Mouse (Mus musculus) stomach, embryonic 14.5 days (tissue): ENCODE results near the gene Hist1h2bl. TPM values are rescaled to one million over a fixed set of nuclear protein-coding genes. Genes with fewer than 3 reads are reported as not detected.
"Not testable (repeated sequence)": the region's sequence is repeated elsewhere in the genome, so short reads cannot be mapped to it uniquely, and the experiment has no call there.

Experiments
- ATAC-seq: fragments of 200-750 bp; cut with Nextera tagmentation; 2 replicates; pipeline ENCODE4 v1.8.0; 2017; ENCODE audit warnings: low read depth, moderate TSS enrichment; ENCODE audit not compliant: insufficient number of reproducible peaks, insufficient read depth, low FRiP score
- H3K27ac ChIP-seq: fragments of 300-500 bp; sonication (generic); 2 replicates; pipeline ENCODE4 v1.5.1; 2014; ENCODE audit warnings: mild to moderate bottlenecking, low read length, moderate library complexity, mixed read lengths
- H3K27me3 ChIP-seq: fragments of 300-500 bp; sonication (generic); 2 replicates; pipeline ENCODE4 v1.6.1; 2014; ENCODE audit warnings: low read length, control low read depth, mixed read lengths; ENCODE audit not compliant: control insufficient read depth, insufficient read depth
- H3K36me3 ChIP-seq: fragments of 300-500 bp; sonication (generic); 2 replicates; pipeline ENCODE4 v1.6.1; 2014; ENCODE audit warnings: mild to moderate bottlenecking, control low read depth, low read length, moderate library complexity, mixed read lengths; ENCODE audit not compliant: control insufficient read depth, insufficient read depth
- H3K4me1 ChIP-seq: fragments of 300-500 bp; sonication (generic); 2 replicates; pipeline ENCODE4 v1.6.1; 2014; ENCODE audit warnings: low read length, control low read depth, mixed read lengths; ENCODE audit not compliant: control insufficient read depth, insufficient read depth
- H3K4me2 ChIP-seq: fragments of 300-500 bp; sonication (generic); replicated peaks from 2 replicates; pipeline ENCODE4 v1.6.1; 2014; ENCODE audit warnings: low read depth, low read length, control low read depth
- H3K4me3 ChIP-seq: fragments of 300-500 bp; sonication (generic); 2 replicates; pipeline ENCODE4 v1.5.1; 2014; ENCODE audit warnings: low read depth, low read length, control low read depth
- H3K9ac ChIP-seq: fragments of 300-500 bp; sonication (generic); replicated peaks from 2 replicates; pipeline ENCODE4 v1.6.1; 2014; ENCODE audit warnings: low read depth, mild to moderate bottlenecking, control low read depth, low read length, moderate library complexity, mixed read lengths
- H3K9me3 ChIP-seq: fragments of 300-500 bp; sonication (generic); 2 replicates; pipeline ENCODE4 v1.6.1; 2016; ENCODE audit warnings: low read depth, low read length, control low read depth; ENCODE audit not compliant: control insufficient read depth
- WGBS: fragments of 180-500 bp; shearing (Covaris S2); extraction: QIAGEN DNeasy Blood & Tissue Kit; methylation state at CpG from one replicate; pipeline ENCODE4 v1.1.7; 2014; 5-methylcytosine and 5-hydroxymethylcytosine counted together
- polyA plus RNA-seq: library from polyadenylated mRNA; unstranded; fragments of >200 nt; fragmentation: Nextera tagmentation; extraction: Ambion mirVana; gene quantifications from 2 replicates; pipeline ENCODE4 v1.2.1, GENCODE M21; 2014

The Hist1h2bl gene
- polyA plus RNA-seq, 1 experiment from 2014 or later = 4.3 TPM

DNA sequence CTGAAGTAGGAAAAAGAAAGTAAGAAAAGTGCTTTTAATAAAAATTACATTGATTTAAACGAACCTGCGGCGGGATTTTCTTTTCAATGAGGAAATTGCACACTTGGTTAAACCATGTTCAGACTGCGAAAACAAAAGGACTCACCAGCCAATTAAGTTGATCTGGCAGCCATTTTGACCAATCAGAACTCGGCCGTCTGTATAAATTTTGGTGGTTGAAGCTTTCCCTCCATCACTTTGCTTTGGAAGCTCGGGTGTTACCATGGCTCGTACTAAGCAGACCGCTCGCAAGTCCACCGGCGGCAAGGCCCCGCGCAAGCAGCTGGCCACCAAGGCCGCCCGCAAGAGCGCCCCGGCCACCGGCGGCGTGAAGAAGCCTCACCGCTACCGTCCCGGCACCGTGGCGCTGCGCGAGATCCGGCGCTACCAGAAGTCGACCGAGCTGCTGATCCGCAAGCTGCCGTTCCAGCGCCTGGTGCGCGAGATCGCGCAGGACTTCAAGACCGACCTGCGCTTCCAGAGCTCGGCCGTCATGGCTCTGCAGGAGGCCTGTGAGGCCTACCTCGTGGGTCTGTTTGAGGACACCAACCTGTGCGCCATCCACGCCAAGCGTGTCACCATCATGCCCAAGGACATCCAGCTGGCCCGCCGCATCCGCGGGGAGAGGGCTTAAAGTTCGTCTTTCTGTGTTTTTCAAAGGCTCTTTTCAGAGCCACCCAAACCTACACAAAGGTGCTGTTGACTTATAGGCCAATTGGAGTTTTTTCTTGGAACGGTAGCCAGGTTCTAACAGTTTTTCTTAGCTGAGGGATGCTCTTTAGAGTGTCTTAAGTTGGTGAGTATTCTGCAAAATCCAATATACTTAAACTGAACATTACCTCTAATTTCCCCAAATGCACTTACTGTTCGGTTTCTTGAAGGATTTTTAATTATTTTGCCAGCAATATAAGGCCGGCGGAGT, 1.7 kb upstream of the Hist1h2bl start, which contains the start of gene Hist1h3h:
Gene Hist1h3h (plus strand): TSS at position 263 of the 961 bp plus-strand sequence.
- WGBS = under 1% methylated on average over 25 of the region's 56 CpGs
- Histone ChIP-seq H3K27ac (peak within 1 kb of the TSS; percentile 95), H3K9ac (peak within 1 kb of the TSS; percentile 73), H3K4me1 (peaks cover 20% of the 10 kb centered on the region; the same call in 1 of the 2 replicates), H3K4me2 (peak within 1 kb of the TSS; percentile 84), H3K4me3 (peak within 1 kb of the TSS; percentile 41)
- not testable (repeated sequence) for H3K27me3 ChIP-seq, H3K36me3 ChIP-seq, H3K9me3 ChIP-seq
- peak; percentile 54 for ATAC-seq

DNA sequence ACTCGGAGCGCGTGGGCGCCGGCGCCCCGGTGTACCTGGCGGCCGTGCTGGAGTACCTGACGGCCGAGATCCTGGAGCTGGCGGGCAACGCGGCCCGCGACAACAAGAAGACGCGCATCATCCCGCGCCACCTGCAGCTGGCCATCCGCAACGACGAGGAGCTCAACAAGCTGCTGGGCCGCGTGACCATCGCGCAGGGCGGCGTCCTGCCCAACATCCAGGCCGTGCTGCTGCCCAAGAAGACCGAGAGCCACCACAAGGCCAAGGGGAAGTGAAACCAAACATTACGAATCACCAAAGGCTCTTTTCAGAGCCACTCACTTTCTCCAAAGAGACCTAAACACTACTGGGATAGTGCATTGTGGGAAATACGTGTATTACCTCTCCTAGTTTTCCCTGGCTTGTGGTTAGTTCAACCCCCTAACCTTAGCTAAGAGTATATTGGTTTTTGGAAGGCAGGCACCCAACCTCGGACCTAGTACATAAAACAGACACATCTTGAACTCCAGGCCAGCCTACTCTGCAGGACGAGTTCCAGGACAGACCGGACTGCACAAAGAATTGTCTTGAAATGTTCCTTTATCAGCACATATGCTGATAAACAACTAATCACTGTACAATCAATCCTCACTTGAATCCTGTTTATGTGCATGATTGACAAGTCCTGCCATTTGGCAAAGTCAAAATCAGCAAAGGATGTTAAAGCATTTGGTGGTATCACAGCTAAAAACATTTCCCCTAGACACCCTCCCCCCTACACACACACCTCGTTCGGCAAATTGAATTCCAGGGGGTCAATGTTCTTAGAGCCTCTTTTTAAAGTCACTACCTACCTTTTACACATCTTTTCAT, 823 bp upstream of the Hist1h2bl start:
- peak overlapping the region; percentile 60 for H3K9ac ChIP-seq
- peak overlapping the region; percentile 95 for H3K27ac ChIP-seq
- H3K4me3 ChIP-seq = peak overlapping the region; percentile 41
- not testable (repeated sequence) for ATAC-seq, H3K27me3 ChIP-seq, H3K9me3 ChIP-seq, H3K36me3 ChIP-seq
- under 1% methylated on average over 8 of the region's 38 CpGs for WGBS
- peak overlapping the region; percentile 84 for H3K4me2 ChIP-seq
- peaks cover 20% of the 10 kb centered on the region; the same call in 1 of the 2 replicates for H3K4me1 ChIP-seq

DNA sequence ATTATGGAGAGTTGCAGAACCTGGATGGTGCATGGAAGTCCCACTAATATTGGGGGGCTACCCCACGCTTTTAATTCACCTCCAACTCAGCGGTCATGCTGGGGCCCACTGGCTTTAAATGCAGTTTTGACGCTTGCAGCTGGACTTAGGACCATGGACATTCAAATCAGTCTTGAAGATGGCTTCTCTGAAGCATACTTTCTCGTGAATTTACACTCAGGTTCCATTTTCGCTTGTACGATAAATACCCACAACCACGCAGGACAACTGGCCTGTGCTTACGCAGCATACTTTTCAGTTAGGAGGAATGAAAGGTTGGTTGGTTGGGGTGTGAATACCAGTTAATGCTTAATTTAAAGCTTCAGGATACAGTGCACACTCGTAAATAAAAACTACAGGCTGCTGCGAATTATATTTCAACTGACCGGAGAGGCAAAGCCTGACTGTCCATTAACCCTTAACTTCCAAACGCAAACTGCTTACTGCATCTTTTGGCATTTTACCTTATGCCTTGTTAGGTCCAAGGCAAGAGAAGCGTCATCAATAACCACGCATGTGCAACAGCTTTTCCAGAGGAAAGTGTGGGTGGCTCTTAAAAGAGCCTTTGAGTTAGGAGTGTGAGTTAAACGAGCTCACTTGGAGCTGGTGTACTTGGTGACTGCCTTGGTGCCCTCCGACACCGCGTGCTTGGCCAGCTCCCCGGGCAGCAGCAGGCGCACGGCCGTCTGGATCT, 646 bp downstream of the Hist1h2bl start:
- peak overlapping the region; percentile 65 for H3K9ac ChIP-seq
- WGBS = under 1% methylated on average over 21 of the region's 22 CpGs
- H3K4me1 ChIP-seq = peaks cover 14% of the 10 kb centered on the region; the same call in 1 of the 2 replicates
- H3K27ac ChIP-seq = peak overlapping the region; percentile 91
- no peak for ATAC-seq
- no peaks in the 10 kb centered on the region for H3K36me3 ChIP-seq
- H3K4me2 ChIP-seq = peak overlapping the region; percentile 79
- peak overlapping the region; percentile 41 for H3K4me3 ChIP-seq
- H3K9me3 ChIP-seq = no peaks in the 10 kb centered on the region
- no peaks in the 10 kb centered on the region for H3K27me3 ChIP-seq

DNA sequence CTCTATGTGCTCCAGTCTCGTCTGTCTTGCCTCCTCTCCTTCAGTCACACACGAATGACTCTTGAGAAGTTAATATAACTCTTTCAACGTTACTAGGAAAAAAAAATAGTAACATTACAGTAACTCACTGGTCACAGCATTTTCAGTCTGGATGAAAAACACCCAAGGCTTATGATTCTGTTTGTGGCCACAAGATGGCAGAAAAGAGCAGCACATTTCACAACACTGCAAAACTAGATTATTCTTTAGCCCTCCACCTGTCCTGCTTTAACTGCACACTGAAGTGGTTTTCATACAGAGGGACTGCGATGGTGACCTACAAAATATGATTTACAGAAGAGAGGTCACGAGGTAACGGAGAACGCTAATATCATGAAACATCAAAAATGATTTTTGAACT, 1.2 kb downstream of the Hist1h2bl start:
- ATAC-seq = no peak

DNA sequence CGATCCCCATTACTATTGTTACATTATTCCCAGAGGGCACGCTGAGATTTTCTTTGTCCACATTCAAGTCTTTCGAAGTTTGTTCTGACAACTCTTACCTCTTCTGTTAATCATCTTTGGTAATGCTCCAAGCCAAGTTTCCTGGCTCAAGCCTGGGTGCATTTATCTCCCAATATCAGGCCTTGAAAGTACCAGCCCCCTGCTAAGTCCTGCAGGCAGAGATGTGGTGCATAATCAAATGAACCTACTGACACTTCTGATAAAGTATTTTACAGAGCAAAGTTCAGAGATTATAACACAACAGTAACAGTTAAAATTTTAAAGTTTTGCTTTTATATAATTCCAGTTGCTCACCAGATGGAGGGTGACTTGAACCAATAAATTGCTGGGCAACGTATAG, 4.2 kb downstream of the Hist1h2bl start:
- Histone ChIP-seq H3K4me1 (peaks cover 7% of the 10 kb centered on the region; the same call in 1 of the 2 replicates), H3K4me2 (peak overlapping the region; percentile 53), H3K36me3 (no peaks in the 10 kb centered on the region), H3K9ac (no peak overlapping the region), H3K27ac (peak overlapping the region; percentile 30; the same call in 1 of the 2 replicates), H3K27me3 (no peaks in the 10 kb centered on the region), H3K4me3 (peak overlapping the region; percentile 68), H3K9me3 (no peaks in the 10 kb centered on the region)
- ATAC-seq = no peak
- WGBS = 21% methylated on average over 4 of the region's 4 CpGs

More for the DNA sequence above, 1.2 kb downstream of the Hist1h2bl start:
- H3K4me2 ChIP-seq = peak overlapping the region; percentile 79
- H3K9me3 ChIP-seq = no peaks in the 10 kb centered on the region
- peaks cover 14% of the 10 kb centered on the region; the same call in 1 of the 2 replicates for H3K4me1 ChIP-seq
- H3K4me3 ChIP-seq = peak overlapping the region; percentile 41
- H3K9ac ChIP-seq = peak overlapping the region; percentile 65; the same call in 1 of the 2 replicates
- H3K36me3 ChIP-seq = no peaks in the 10 kb centered on the region
- WGBS = under 1% methylated on average over 7 of the region's 7 CpGs
- H3K27me3 ChIP-seq = no peaks in the 10 kb centered on the region
- H3K27ac ChIP-seq = peak overlapping the region; percentile 91

DNA sequence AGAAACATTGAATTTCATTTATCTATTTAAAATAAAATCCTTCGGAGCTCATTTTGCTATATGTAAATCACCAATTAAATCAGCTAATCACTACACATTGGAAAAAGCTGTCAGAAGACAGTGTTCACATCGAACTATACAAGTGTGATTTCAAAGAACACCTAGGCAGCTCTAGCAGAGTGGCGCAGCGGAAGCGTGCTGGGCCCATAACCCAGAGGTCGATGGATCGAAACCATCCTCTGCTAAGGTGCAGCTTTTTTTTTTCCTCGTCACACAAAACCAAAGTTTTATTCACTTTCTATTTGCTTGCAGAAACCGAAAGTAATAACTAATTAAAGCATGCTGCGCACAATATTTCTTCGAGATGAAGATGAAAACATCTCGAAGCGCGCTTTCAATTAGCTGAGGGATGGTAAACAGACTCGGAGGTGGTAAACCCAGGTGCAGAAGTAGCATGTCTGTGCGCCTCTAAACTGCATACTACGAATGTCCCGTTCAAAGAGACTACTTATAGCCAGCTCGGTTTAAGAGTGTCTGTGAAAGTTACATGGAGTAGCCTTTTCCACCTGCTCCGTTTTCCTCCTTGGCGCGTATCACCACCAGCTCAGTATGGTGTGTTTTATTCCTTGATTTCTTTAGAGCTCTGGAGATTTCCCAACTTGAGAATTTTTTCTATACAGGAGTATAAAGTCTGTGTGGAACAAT, 5.0 kb downstream of the Hist1h2bl start:
- peak overlapping the region; percentile 38 for H3K9ac ChIP-seq
- no peaks in the 10 kb centered on the region for H3K27me3 ChIP-seq
- peak overlapping the region; percentile 30; the same call in 1 of the 2 replicates for H3K27ac ChIP-seq
- peak overlapping the region; percentile 68 for H3K4me3 ChIP-seq
- WGBS = 1% methylated on average over 22 of the region's 22 CpGs
- H3K4me1 ChIP-seq = peaks cover 7% of the 10 kb centered on the region; the same call in 1 of the 2 replicates
- ATAC-seq = peak; percentile 82; the same call in 1 of the 2 replicates
- H3K9me3 ChIP-seq = no peaks in the 10 kb centered on the region
- no peaks in the 10 kb centered on the region for H3K36me3 ChIP-seq
- H3K4me2 ChIP-seq = peak overlapping the region; percentile 53

DNA sequence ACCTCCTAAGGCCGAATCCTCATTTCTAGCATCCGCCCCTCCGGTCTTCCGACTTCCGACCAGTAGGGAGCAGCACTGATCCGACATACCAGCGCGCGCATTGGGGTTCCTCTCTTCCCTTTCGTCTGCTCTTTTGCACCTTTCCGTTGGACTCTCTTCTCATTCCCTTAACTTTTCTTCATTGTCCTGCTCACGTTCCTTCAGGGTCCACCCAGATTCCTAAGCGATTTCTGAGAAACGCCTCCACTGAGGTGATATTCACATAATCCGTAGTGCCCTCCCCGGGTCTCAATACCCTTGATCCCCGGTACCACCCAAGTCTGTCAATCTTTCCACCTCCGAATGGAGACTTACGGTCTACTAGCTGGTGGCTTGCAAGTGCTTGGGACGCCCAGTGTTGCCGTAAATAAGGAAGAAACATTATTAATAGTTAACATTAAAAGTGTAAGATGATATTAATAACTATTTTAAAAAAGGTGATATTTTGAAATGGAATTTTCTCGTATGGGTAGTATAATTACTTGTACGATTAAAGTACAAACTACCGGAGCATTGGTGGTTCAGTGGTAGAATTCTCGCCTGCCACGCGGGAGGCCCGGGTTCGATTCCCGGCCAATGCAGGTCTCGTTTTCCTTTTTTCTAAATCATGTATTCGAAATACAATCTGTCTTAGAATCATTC, 5.8 kb downstream of the Hist1h2bl start:
- ATAC-seq = peak; percentile 85
- H3K27me3 ChIP-seq = no peaks in the 10 kb centered on the region
- WGBS = under 1% methylated on average over 32 of the region's 32 CpGs
- no peaks in the 10 kb centered on the region for H3K36me3 ChIP-seq
- H3K4me1 ChIP-seq = peaks cover 4% of the 10 kb centered on the region; the same call in 1 of the 2 replicates
- no peaks in the 10 kb centered on the region for H3K9me3 ChIP-seq
- H3K9ac ChIP-seq = peak overlapping the region; percentile 45; the same call in 1 of the 2 replicates
- H3K4me3 ChIP-seq = peak overlapping the region; percentile 68
- peak overlapping the region; percentile 74 for H3K27ac ChIP-seq
- peak overlapping the region; percentile 53; the same call in 1 of the 2 replicates for H3K4me2 ChIP-seq
